Mouse (Mus musculus): ENCODE measurements around the gene Rnf186. TPM values are rescaled to one million over a fixed set of nuclear protein-coding genes. Genes with fewer than 3 reads are reported as not detected.
A peak's percentile ranks its signal among the peaks of the same experiment; 100 is the strongest.

Rnf186 gene
- total RNA-seq (2021) = not detected
- long read RNA-seq, experiment 1 = 0 reads
- long read RNA-seq, experiment 2 = 0 reads

GRCm38 (mm10) chr4:138966866-138967265 lies at the start of gene Rnf186:
Gene Rnf186, plus strand, starts transcription at chr4:138967112.
- Histone ChIP-seq H3K27ac (no peak within 1 kb of the TSS), H3K4me3 (no peak within 1 kb of the TSS)
- intact Hi-C loops (cut with DNase I) = no loop called here
- no peak for TF ChIP-seq CTCF (IDR thresholded peaks at IDR 0.05)
- DNase-seq (ENCODE audit: extremely low spot score in 1 of 2, low spot score in 2 of 2) = no peak

DNA sequence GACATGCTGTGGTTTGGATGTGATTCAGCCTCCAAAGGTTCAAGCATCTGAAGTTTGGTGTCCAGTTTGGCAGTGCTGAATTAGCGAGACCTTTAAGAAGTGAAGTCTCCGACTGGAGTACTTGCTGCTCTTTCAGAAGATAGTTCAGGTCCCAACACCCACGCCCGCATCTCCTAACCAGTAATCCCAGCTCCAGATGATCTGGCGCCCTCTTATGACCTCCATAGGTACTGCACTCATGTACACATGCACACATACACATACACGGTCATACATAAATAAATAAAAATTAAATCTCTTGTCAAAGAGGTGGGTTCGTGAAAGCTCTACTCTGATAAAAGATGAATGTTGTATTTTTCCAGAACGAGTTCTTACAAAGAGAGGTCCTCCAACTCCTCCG lies 49.6 kb upstream of the Rnf186 start:
- Histone ChIP-seq H3K4me3 (no peak overlapping the region), H3K27ac (no peak overlapping the region)
- DNase-seq (ENCODE audit: extremely low spot score in 1 of 2, low spot score in 2 of 2) = no peak
- peak; percentile 32 for TF ChIP-seq CTCF (IDR thresholded peaks at IDR 0.05)
- intact Hi-C loops (cut with DNase I) = loop anchor here (10.0 kb wide), 1 partner anchor 368 kb away; no protein-coding TSS in a partner anchor

DNA sequence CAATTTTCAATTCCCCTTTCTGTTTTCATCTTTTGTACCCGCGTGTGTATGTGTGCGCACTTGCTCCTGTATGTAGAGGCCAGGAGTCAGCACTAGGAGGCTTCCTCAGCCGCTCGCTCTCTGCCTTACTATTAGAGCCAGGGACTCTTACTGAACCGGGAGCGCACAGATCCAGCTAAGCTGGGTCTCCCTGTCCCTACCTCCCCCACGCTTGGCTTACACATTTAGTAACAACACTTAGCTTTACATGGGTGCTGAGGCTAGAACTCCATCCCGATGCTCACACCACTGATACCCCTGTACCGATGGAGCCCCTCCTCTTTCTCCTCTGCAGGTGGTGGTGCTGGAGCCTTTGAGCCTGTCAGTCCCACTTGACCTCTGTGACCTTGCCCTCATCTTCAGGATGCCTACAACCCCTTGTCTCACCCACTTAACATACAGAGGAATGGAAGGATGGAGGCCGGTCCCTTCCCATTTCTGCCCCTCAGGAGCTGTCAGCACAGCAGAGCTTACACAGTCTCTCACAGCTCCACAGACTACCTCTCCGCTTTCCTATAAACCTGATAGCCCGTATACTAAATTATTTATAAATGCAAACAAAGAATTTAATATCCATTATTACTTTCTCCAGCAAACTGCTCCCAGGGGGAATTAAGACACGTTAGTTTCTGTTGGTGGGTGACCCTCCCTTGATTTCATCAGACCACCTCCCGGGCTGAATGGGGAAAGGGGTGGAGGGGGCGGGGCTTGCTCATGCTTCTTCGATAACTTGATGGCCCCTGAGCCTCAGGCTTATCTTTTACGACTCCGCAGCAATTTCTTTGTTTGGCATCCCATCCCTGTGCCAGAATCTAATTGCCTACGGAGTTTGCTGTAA lies 45.4 kb upstream of the Rnf186 start:
- no peak for TF ChIP-seq CTCF (IDR thresholded peaks at IDR 0.05)
- H3K27ac ChIP-seq = no peak overlapping the region
- intact Hi-C loops (cut with DNase I) = loop anchor here (1.0 to 10.0 kb wide), 4 partner anchors 21 to 413 kb away; partner anchors contain the start of gene Htr6
- DNase-seq (ENCODE audit: extremely low spot score in 1 of 2, low spot score in 2 of 2) = no peak
- H3K4me3 ChIP-seq = no peak overlapping the region

GRCm38 (mm10) chr4:138922131-138922459 lies 44.8 kb upstream of the Rnf186 start:
- Histone ChIP-seq H3K27ac (no peak overlapping the region), H3K4me3 (no peak overlapping the region)
- DNase-seq (ENCODE audit: extremely low spot score in 1 of 2, low spot score in 2 of 2) = peak; percentile 93 to 99
- no peak; the same call in none of the 2 replicates for TF ChIP-seq CTCF (IDR thresholded peaks at IDR 0.05)
- intact Hi-C loops (cut with DNase I) = loop anchor here (1.0 to 10.0 kb wide), 4 partner anchors 21 to 413 kb away; partner anchors contain the start of gene Htr6

DNA sequence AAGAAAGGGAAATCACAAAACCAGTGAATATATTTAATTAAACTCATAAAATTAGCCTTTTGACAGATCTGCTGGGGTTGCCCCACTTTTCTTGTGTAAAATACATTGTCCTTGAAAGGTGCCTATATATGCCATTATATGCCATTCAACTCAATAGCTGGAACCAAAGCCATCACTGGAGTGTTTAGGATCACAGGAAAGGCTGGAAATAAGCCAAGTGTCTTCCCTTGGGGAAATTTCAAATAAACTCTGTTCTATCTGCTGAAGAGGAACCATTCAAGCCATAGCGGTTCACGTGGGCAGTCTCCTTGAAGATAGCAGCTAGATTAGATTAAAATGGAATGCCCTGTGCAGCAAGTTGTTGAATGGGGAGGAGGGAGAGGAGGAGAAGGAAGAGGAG lies 41.4 kb upstream of the Rnf186 start:
- DNase-seq (ENCODE audit: extremely low spot score in 1 of 2, low spot score in 2 of 2) = no peak
- Histone ChIP-seq H3K27ac (no peak overlapping the region), H3K4me3 (no peak overlapping the region)
- intact Hi-C loops (cut with DNase I) = loop anchor here (10.0 kb wide), 1 partner anchor 409 kb away; no protein-coding TSS in a partner anchor
- no peak for TF ChIP-seq CTCF (IDR thresholded peaks at IDR 0.05)

GRCm38 (mm10) chr4:138933862-138934261 lies 33.0 kb upstream of the Rnf186 start:
- intact Hi-C loops (cut with DNase I) = no loop called here
- DNase-seq (ENCODE audit: extremely low spot score in 1 of 2, low spot score in 2 of 2) = no peak
- no peak for TF ChIP-seq CTCF (IDR thresholded peaks at IDR 0.05)
- Histone ChIP-seq H3K4me3 (no peak overlapping the region), H3K27ac (no peak overlapping the region)

- H3K4me3 ChIP-seq = no peak overlapping the region
- DNase-seq (ENCODE audit: extremely low spot score in 1 of 2, low spot score in 2 of 2) = no peak
- intact Hi-C loops (cut with DNase I) = no loop called here
- H3K27ac ChIP-seq = no peak overlapping the region
- TF ChIP-seq CTCF (IDR thresholded peaks at IDR 0.05) = no peak
Observed at GRCm38 (mm10) chr4:138934456-138935145, 32.3 kb upstream of the Rnf186 start.

GRCm38 (mm10) chr4:138938495-138939269 lies 28.2 kb upstream of the Rnf186 start:
- no peak for DNase-seq (ENCODE audit: extremely low spot score in 1 of 2, low spot score in 2 of 2)
- no peak for TF ChIP-seq CTCF (IDR thresholded peaks at IDR 0.05)
- intact Hi-C loops (cut with DNase I) = no loop called here
- H3K4me3 ChIP-seq = no peak overlapping the region
- H3K27ac ChIP-seq = no peak overlapping the region

- no peak for DNase-seq (ENCODE audit: extremely low spot score in 1 of 2, low spot score in 2 of 2)
- no peak overlapping the region for H3K4me3 ChIP-seq
- H3K27ac ChIP-seq = no peak overlapping the region
- intact Hi-C loops (cut with DNase I) = no loop called here
- TF ChIP-seq CTCF (IDR thresholded peaks at IDR 0.05) = no peak
Observed at GRCm38 (mm10) chr4:138939481-138939880, 27.4 kb upstream of the Rnf186 start.

DNA sequence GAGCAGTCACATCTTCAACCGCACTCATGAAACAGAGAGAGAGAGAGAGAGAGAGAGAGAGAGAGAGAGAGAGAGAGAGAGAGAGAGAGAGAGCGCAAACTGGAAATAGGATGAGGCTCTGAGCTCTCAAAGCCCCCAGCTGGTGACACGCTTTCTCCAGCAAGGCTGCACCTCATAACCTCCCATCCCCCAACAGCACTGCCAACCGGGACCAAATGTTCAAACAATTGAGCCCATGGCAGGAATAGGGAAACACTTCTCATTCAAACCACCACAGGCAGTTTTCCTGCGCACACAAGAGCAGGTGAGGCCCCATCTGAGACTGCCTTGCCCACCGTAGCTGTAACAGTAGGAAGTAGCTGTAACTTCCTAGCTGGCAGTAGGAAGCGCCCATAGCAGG lies 25.5 kb upstream of the Rnf186 start:
- H3K4me3 ChIP-seq = no peak overlapping the region
- no peak for DNase-seq (ENCODE audit: extremely low spot score in 1 of 2, low spot score in 2 of 2)
- no peak overlapping the region for H3K27ac ChIP-seq
- intact Hi-C loops (cut with DNase I) = no loop called here
- no peak for TF ChIP-seq CTCF (IDR thresholded peaks at IDR 0.05)

DNA sequence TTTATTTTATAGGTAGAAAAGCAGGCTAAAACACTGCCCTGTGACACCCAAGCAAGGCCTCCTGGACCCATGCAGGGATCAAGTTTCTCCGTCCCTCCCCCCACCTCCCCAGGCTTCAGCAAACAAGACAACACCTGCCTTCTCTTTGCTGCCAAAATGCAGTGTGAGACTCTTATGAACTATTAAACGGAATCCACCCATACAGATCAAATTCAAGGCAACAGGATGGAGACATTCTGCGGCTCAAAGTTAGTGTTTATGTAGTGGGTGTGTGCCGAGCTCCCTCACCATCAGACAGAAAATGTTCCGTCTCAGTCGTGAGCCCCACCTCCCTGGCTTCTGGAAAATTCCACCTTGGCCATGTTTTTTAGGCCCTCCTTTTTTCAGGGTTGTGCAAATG lies 24.9 kb upstream of the Rnf186 start:
- no peak overlapping the region for H3K4me3 ChIP-seq
- intact Hi-C loops (cut with DNase I) = loop anchor here (2.0 kb wide), 1 partner anchor 19 kb away; no protein-coding TSS in a partner anchor

More for the DNA sequence above, 24.9 kb upstream of the Rnf186 start:
- DNase-seq (ENCODE audit: extremely low spot score in 1 of 2, low spot score in 2 of 2) = no peak
- TF ChIP-seq CTCF (IDR thresholded peaks at IDR 0.05) = no peak
- no peak overlapping the region for H3K27ac ChIP-seq
